25 mouse cellular contexts compared by ENCODE assay signal in the genomic region with DNA sequence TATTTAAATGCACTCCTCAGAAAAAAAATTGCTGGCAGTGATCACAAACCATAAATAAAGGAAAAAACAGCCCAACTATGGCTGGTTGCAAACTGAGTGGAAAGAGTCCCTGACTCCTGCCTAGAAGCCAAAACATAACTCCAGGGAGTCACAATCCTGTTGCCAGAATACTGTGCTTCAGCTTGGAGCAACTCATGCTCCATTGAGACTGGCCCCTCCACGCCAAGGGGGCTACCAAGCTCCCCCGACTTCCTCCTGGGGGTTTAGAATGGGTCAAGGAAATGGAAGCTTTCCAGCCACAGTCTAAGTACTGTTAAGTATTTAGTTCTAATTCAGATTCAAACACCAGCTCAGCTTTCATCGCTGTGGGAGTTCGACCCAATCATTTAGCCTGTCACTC.
DNase-seq lines count a peak whose midpoint lies in the region; ATAC-seq and TF ChIP-seq lines count a peak whose summit lies in the region.
"Had no signal": no experiment of that assay in that cellular context is flagged by ENCODE, and none has a peak within 500 bp of the region (broad histone marks: within the 10 kb centered on the region; RNA-seq: fewer than 3 reads in every experiment).

No protein-coding gene starts in this region.

- peak overlapping the region; percentile 70 for H3K27ac ChIP-seq in heart, embryonic 11.5 days (ENCODE audit: low read depth, low read length)
- no peak overlapping the region for H3K27ac ChIP-seq in intestine, embryonic 15.5 days
- no peak overlapping the region for H3K27ac ChIP-seq in intestine, postnatal 0 days (ENCODE audit: low read depth, low read length)
- H3K27ac ChIP-seq in lung, embryonic 14.5 days (ENCODE audit: low read depth) = no peak overlapping the region
- H3K27ac ChIP-seq: embryonic facial prominence, embryonic 13.5 days; forebrain, embryonic 12.5 days; gastrocnemius, adult 2 months; layer of hippocampus, adult 2 months; limb, embryonic 12.5 days; midbrain, embryonic 12.5 days had no signal

- DNase-seq in heart, postnatal 25 days (ENCODE audit: low spot score) = no peak
- DNase-seq in lung, embryonic 14.5 days = peak; percentile 46
- no peak for DNase-seq in lung, postnatal 25 days (ENCODE audit: low spot score)
- DNase-seq in brain, embryonic 14.5 days (ENCODE audit: low read depth) = peak; percentile 47
- DNase-seq: adrenal gland, postnatal 36 days; cerebellum, adult 11-12 months; cerebellum, postnatal 14 days; gastrocnemius, adult 2 months; heart, postnatal 14 days; kidney, postnatal 14 days; liver, postnatal 0 days; lung, postnatal 10 days; right cerebral cortex, postnatal 4 days; thymus, postnatal 14 days had no signal

- no peak for TF ChIP-seq POLR2A in brain, embryonic 14.5 days (IDR thresholded peaks at IDR 0.05; ENCODE audit: borderline replicate concordance, extremely low read depth, insufficient read depth, insufficient read length, poor library complexity, severe bottlenecking)

- H3K36me3 ChIP-seq in heart, embryonic 11.5 days (ENCODE audit: control insufficient read depth, insufficient read depth, low read length) = no peaks in the 10 kb centered on the region
- H3K36me3 ChIP-seq in intestine, embryonic 15.5 days = no peaks in the 10 kb centered on the region
- no peaks in the 10 kb centered on the region for H3K36me3 ChIP-seq in intestine, postnatal 0 days (ENCODE audit: control insufficient read depth, insufficient read depth)
- no peaks in the 10 kb centered on the region for H3K36me3 ChIP-seq in lung, embryonic 14.5 days (ENCODE audit: insufficient read depth)
- H3K36me3 ChIP-seq: embryonic facial prominence, embryonic 13.5 days; forebrain, embryonic 12.5 days; limb, embryonic 12.5 days; midbrain, embryonic 12.5 days had no signal

- intact Hi-C loops in heart, postnatal 25 days (cut with DNase I) = no loop called here

- no peak overlapping the region for H3K9ac ChIP-seq in heart, embryonic 11.5 days (ENCODE audit: low read depth, low read length)
- no peak overlapping the region for H3K9ac ChIP-seq in intestine, embryonic 15.5 days
- H3K9ac ChIP-seq in intestine, postnatal 0 days (ENCODE audit: low read depth, low read length) = no peak overlapping the region
- H3K9ac ChIP-seq in lung, embryonic 14.5 days = no peak overlapping the region
- H3K9ac ChIP-seq: embryonic facial prominence, embryonic 13.5 days; forebrain, embryonic 12.5 days; limb, embryonic 12.5 days; liver, postnatal 0 days; midbrain, embryonic 12.5 days had no signal

- ATAC-seq in heart, embryonic 11.5 days (replicated peaks; ENCODE audit: insufficient number of reproducible peaks, low FRiP score, low TSS enrichment) = no peak
- 0 out of 2 replicates have a peak, but pooled peaks have one; percentile 25 for ATAC-seq in intestine, embryonic 15.5 days
- ATAC-seq in intestine, postnatal 0 days = no peak
- no peak; the same call in 1 of the 2 replicates for ATAC-seq in lung, embryonic 14.5 days (ENCODE audit: insufficient read depth)
- ATAC-seq: inflammation-experienced regulatory T-cells, adult 6 months; liver, postnatal 0 days had no signal

- H3K4me1 ChIP-seq in heart, embryonic 11.5 days (ENCODE audit: control insufficient read depth, insufficient read depth, low read length) = peaks cover 29% of the 10 kb centered on the region
- H3K4me1 ChIP-seq in intestine, embryonic 15.5 days (replicated peaks) = peaks cover 8% of the 10 kb centered on the region; the same call in 1 of the 2 replicates
- H3K4me1 ChIP-seq in intestine, postnatal 0 days (replicated peaks; ENCODE audit: control insufficient read depth, insufficient read depth, low read length) = no peaks in the 10 kb centered on the region
- H3K4me1 ChIP-seq in lung, embryonic 14.5 days (ENCODE audit: insufficient read depth) = peaks cover 10% of the 10 kb centered on the region

- H3K4me3 ChIP-seq in heart, embryonic 11.5 days (ENCODE audit: low read depth, low read length) = no peak overlapping the region
- no peak overlapping the region for H3K4me3 ChIP-seq in intestine, embryonic 15.5 days (replicated peaks)
- H3K4me3 ChIP-seq in intestine, postnatal 0 days (ENCODE audit: low read depth, low read length) = no peak overlapping the region
- no peak overlapping the region for H3K4me3 ChIP-seq in lung, embryonic 14.5 days (ENCODE audit: low read depth, low read length)
- H3K4me3 ChIP-seq: embryonic facial prominence, embryonic 13.5 days; erythroblast, embryonic 14.5 days; forebrain, embryonic 12.5 days; gastrocnemius, adult 2 months; layer of hippocampus, adult 2 months; limb, embryonic 12.5 days; midbrain, embryonic 12.5 days had no signal

- no peaks in the 10 kb centered on the region for H3K27me3 ChIP-seq in heart, embryonic 11.5 days (ENCODE audit: control insufficient read depth, insufficient read depth, low read length)
- no peaks in the 10 kb centered on the region for H3K27me3 ChIP-seq in intestine, embryonic 15.5 days (replicated peaks)
- H3K27me3 ChIP-seq in intestine, postnatal 0 days (replicated peaks; ENCODE audit: control insufficient read depth, insufficient read depth, low read length) = no peaks in the 10 kb centered on the region
- H3K27me3 ChIP-seq in lung, embryonic 14.5 days (ENCODE audit: insufficient read depth, low read length) = no peaks in the 10 kb centered on the region
- H3K27me3 ChIP-seq: embryonic facial prominence, embryonic 13.5 days; forebrain, embryonic 12.5 days; limb, embryonic 12.5 days; midbrain, embryonic 12.5 days had no signal

- no peak overlapping the region for H3K4me2 ChIP-seq in heart, embryonic 11.5 days
- no peak overlapping the region for H3K4me2 ChIP-seq in intestine, embryonic 15.5 days (replicated peaks)
- H3K4me2 ChIP-seq in intestine, postnatal 0 days (replicated peaks; ENCODE audit: low read depth) = no peak overlapping the region
- no peak overlapping the region for H3K4me2 ChIP-seq in lung, embryonic 14.5 days
- H3K4me2 ChIP-seq: embryonic facial prominence, embryonic 13.5 days; forebrain, embryonic 12.5 days; limb, embryonic 12.5 days; liver, embryonic 11.5 days; midbrain, embryonic 12.5 days had no signal

- 40% methylated on average over 4 of the region's 4 CpGs for WGBS in heart, embryonic 11.5 days (ENCODE audit: insufficient replicate concordance)
- 34% methylated on average over 4 of the region's 4 CpGs for WGBS in intestine, embryonic 15.5 days
- 41% methylated on average over 4 of the region's 4 CpGs for WGBS in intestine, postnatal 0 days
- 24% methylated on average over 4 of the region's 4 CpGs for whole genome bisulfite sequencing in lung, embryonic 14.5 days

- H3K9me3 ChIP-seq in heart, embryonic 11.5 days (replicated peaks; ENCODE audit: control insufficient read depth, low read length) = no peaks in the 10 kb centered on the region
- no peaks in the 10 kb centered on the region for H3K9me3 ChIP-seq in intestine, embryonic 15.5 days
- H3K9me3 ChIP-seq in intestine, postnatal 0 days (ENCODE audit: control insufficient read depth) = no peaks in the 10 kb centered on the region
- no peaks in the 10 kb centered on the region for H3K9me3 ChIP-seq in lung, embryonic 14.5 days (ENCODE audit: low read depth, low read length)
- H3K9me3 ChIP-seq: embryonic facial prominence, embryonic 13.5 days; forebrain, embryonic 12.5 days; limb, embryonic 12.5 days; midbrain, embryonic 12.5 days had no signal

- no peak for TF ChIP-seq CTCF in intestine, postnatal 0 days (IDR thresholded peaks at IDR 0.05; ENCODE audit: low read depth)
- no peak for TF ChIP-seq CTCF in lung, embryonic 14.5 days (IDR thresholded peaks at IDR 0.05; ENCODE audit: low read depth)
- no peak for TF ChIP-seq CTCF in brain, embryonic 14.5 days (IDR thresholded peaks at IDR 0.05; ENCODE audit: borderline replicate concordance, extremely low read depth, insufficient read depth, insufficient read length)

Comparison
In these comparisons a context has a peak if more than half of its experiments do, and no peak if none do; other contexts are left out.
1. DNase-seq: peak in lung, embryonic 14.5 days (single experiment) and brain, embryonic 14.5 days (single experiment); none in heart, postnatal 25 days (single experiment) and lung, postnatal 25 days (single experiment).